Mouse (Mus musculus): ENCODE measurements around the gene Rimkla.

The Rimkla gene

DNA sequence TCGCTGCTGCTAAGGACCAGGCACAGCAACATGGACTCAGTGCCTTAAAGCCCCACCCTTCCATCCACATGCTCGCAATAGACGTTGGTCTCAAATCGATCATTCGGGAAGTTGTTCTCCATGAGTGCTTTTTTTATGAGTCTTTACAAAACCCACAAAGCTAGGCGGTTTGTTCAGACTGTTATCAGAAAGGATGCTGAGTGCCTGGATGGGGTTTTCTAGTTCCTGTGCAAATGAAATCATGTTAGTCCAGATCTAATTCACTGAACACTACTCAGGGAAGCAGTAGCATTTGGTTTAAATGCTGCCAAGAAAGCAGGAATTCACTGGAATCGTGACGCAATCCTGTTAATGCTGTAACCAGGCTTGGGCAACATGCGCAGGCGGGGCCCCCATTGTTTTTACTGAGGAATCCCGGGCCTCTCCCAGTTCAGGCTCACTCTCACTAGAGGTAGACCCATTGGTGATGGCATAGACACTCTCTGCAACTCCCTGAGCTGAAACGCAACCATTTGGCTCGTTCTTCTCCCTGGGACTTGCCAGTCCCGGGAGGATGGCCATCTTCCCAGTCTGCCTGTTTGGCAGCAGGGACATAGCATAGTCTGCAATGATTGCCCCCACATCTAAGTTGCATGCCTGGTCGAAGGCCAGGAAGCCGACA, 24.6 kb downstream of the Rimkla start:
- no peak for DNase-seq (ENCODE audit: low read depth, low spot score)

- DNase-seq (ENCODE audit: low read depth, low spot score) = no peak
Observed at GRCm38 (mm10) chr4:119465841-119466240, 26.6 kb downstream of the Rimkla start.

GRCm38 (mm10) chr4:119463756-119464419, 28.5 kb downstream of the Rimkla start:
- DNase-seq (ENCODE audit: low read depth, low spot score) = no peak

- DNase-seq (ENCODE audit: low read depth, low spot score) = no peak
Observed at GRCm38 (mm10) chr4:119462858-119463755, 29.3 kb downstream of the Rimkla start.

- DNase-seq (ENCODE audit: low read depth, low spot score) = no peak
Observed at GRCm38 (mm10) chr4:119462457-119462856, 30.0 kb downstream of the Rimkla start.

GRCm38 (mm10) chr4:119460728-119461141, 31.7 kb downstream of the Rimkla start:
- no peak for DNase-seq (ENCODE audit: low read depth, low spot score)

DNA sequence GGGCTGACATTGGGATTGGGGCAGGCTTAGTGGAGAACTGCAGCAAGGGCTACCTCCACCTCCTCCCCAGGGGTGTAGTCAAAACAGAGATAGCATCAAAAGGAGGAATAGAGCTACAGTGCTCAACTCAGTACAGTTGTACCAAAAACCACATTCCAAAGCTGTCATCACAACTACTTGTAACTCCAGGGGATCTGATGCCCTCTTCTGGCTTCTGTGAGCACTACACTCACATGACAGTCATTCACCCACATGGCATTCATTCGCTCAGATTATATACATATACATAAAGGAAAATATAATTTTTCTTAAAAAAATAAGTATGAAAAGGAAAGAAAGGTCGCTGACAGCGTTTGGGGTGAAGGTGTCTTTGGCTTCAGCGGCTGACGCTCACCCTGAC, 32.1 kb downstream of the Rimkla start:
- no peak for DNase-seq (ENCODE audit: low read depth, low spot score)

DNA sequence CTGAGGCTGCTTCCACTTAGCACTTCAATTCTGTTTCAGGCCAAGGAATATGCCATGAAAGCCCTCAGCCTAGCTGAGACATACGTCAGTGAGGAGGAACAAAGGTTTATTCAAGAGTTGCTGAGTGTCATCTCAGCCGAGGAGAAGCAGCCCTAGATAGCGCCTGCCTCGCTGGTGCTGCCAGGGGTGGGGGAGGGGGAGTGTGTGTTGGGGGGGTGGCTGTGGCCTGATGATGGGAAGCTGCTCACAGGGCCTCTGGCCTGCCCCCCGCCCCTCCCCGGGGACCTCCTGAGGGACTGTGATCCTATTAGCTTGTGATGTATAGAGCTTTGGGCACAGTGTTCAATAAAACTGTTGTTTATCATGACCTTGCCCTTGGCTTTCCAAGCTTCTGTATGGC, 38.9 kb downstream of the Rimkla start:
- DNase-seq (ENCODE audit: low read depth, low spot score) = no peak

DNA sequence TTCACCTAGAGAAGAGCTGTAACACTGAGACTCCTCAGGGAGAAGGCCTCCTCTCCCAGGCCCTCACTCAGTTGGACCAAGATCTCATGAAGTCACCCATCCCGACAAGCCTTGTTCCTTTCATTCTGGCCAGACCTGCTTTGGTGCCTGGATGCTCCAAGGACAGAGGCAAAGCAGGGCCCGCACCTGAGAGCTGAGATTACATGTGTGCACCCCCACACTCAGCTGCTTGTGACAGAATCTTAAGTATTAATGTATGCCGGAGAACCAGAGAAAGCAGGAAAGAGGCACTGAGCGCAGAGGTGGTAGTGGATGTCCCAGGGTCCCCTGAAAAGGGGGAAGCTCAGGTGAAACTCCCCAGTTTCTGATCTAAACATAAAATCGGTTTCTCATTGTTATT, 39.3 kb downstream of the Rimkla start:
- DNase-seq (ENCODE audit: low read depth, low spot score) = no peak

DNA sequence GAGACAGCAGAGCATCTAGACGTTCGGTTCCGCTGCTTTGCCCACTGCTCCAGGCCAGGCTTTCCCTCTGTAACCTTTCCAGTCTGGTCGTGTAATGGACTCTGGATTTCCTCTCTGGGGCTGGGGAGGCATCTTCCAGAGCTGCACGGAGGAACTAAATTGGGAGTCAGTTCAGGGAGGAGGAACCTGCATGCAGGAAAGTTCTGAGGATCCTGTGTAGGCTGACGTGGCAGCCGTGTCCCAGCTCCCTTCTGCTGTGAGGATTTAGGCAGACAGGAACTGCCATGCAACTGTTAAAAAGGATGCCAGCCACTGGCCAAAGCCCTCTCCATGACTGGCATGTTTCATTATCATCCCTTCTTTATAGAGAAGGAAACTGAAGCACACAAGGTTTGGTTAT, 42.0 kb downstream of the Rimkla start:
- DNase-seq (ENCODE audit: low read depth, low spot score) = no peak

DNA sequence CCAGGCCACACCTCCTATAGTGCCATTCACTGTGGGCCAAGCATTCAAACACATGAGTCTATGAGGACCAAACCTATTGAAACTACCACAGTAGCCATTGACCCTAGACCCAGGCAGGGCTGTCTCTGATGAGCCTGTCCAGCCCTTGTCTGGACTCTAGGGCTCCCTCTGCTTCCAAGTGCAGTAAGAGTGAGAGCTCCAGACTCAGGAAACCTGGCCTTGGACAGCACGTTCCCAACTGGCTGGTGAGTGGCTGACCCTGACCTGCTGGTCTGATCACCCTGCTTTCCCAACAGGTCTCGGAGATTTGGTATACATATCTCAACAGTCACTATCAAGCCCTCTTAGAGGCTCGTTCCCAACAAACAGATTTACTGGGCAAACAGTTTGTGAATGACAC, 44.6 kb downstream of the Rimkla start:
- no peak for DNase-seq (ENCODE audit: low read depth, low spot score)

GRCm38 (mm10) chr4:119447261-119447660, 45.2 kb downstream of the Rimkla start:
- DNase-seq (ENCODE audit: low read depth, low spot score) = no peak

- no peak for DNase-seq (ENCODE audit: low read depth, low spot score)
Observed at GRCm38 (mm10) chr4:119442539-119442938, 49.9 kb downstream of the Rimkla start.

GRCm38 (mm10) chr4:119441836-119442235, 50.6 kb downstream of the Rimkla start:
- DNase-seq (ENCODE audit: low read depth, low spot score) = no peak

DNA sequence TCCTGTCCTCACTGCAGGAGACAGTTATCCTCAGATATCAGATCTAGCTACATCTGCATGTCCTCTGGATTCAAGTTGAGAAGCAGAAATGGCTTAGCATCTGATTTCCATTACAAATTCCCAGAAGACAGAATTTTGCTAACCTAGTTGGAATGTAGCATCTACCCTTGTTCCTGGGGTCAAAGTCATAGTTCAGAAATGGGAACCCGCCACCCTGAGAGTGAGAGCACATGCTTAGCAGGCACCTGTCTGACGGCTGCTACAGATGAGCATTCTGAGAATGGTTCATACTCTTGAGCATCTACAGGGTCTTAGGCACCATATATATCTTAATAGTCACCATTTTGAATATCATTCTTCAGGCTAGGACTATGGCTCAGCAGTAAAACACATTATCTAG, 54.5 kb downstream of the Rimkla start:
- DNase-seq (ENCODE audit: low read depth, low spot score) = no peak

GRCm38 (mm10) chr4:119430678-119431077, 61.8 kb downstream of the Rimkla start:
- no peak for DNase-seq (ENCODE audit: low read depth, low spot score)

- no peak for DNase-seq (ENCODE audit: low read depth, low spot score)
Observed at GRCm38 (mm10) chr4:119427680-119428079, 64.7 kb downstream of the Rimkla start.

DNA sequence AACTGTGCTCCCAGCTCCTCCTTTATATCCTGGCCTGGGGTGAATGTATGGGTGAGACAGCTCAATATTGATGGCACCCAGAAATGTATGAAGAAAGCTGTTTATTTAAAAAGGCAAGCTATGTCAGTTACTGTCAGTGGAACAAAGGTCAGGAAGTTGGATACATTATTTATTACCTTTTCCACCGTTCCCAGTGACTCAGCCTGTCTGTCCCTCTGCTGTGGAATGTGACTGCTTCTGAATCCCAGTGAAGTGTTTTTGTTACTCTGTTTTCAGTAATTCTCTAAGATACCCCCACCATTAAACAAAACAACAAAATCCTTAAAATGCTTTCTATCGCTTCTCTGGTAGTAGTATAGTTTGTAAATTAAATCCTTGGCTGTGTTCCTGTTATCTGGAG, 66.8 kb downstream of the Rimkla start:
- no peak for DNase-seq (ENCODE audit: low read depth, low spot score)

- DNase-seq (ENCODE audit: low read depth, low spot score) = peak; percentile 38
Observed at GRCm38 (mm10) chr4:119425077-119425476, 67.4 kb downstream of the Rimkla start.

DNA sequence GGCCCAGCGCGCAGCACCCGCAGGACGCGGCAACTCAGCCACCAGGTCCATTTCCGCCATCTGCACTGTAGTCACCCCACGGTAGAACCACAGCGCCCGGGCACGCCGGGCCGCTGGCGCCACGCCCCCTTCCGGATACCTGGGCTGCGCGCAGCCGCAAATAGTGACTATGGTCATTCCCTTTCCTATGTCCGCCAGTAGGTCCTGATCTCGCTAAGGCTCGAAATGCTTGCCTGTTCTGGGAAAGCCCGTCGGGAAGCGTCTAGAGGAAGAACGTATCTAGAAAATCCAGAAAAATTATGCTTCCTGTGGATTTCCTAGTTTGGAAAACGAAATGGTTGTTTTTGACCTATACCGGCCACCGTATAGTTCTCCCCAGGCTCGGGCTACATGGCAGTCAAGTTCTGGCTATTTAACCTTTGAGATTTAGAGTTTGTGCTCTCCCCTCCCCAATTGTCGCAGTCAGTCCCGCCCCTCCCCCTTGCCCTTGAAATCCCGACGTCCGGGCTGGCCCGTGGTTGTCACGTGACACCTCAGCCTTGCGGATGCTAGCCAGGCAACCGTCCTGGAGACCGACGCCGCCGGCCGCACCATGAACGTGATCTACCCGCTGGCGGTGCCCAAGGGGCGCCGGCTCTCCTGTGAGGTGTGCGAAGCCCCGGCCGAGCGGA, 70.0 kb downstream of the Rimkla start, which contains the start of the genes Ppcs and Zmynd12:
Gene Ppcs (minus strand): TSS at position 127 of the 671 bp plus-strand sequence.
Gene Zmynd12 (plus strand): TSS at position 521 of the 671 bp plus-strand sequence.
- DNase-seq (ENCODE audit: low read depth, low spot score) = peak; percentile 77

DNA sequence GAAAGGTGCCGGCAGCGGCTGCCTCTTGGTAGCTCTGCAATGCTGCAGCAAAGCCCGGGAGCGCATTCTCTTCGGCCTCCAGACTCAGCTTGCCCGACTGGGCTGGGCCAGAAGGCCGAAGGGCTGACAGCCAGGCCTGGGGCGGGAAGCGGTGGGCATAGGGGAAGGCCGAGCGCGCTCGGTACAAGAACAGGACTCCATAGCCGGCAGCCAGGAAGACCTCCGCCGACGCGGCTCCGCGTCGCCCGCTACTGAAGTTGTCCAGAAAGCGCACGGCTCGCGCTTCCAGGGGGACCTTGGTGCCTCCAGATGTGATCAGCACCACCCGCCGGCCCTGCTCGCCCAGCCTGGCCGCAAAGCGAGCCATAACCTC, 70.5 kb downstream of the Rimkla start:
- no peak for DNase-seq (ENCODE audit: low read depth, low spot score)

DNA sequence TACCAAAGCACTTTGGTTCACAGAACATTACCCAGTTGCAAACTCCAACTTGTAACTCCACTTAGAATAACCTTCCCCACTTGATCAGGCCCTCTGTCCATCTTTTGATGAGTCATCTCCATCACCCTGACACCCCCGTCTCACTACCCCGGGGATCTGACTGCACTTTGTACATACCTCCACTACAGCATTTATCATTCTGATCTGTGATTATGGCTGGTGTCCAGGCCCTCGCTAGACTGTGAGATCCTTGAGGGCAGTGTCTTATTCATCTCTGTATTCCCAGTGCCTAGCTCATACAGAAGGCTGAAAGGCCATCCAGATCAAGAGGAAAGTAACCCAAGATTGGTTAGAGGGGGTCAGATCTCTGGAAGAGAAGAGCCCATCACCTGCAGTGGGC, 71.2 kb downstream of the Rimkla start:
- DNase-seq (ENCODE audit: low read depth, low spot score) = no peak

Data from c-Kit-negative CD71-positive TER-119-positive erythroid progenitor cells, embryonic 14.5 days (primary cell).